Mouse (Mus musculus) testis, adult 2 months (tissue): ENCODE results near the gene Spred2.

Source experiments
- CTCF ChIP-seq: fragments of 200-500 bp; IDR thresholded peaks from 2 replicates; pipeline ENCODE4 v1.5.1; 2012; ENCODE audit warnings: low read depth, mild to moderate bottlenecking, inconsistent platforms, low read length, moderate library complexity; ENCODE audit not compliant: control insufficient read depth, insufficient read depth, insufficient replicate concordance
- POLR2A ChIP-seq: fragments of 200-500 bp; IDR thresholded peaks from 2 replicates; pipeline ENCODE4 v1.6.1; 2012; ENCODE audit warnings: low read depth, mild to moderate bottlenecking, inconsistent platforms, low read length, moderate library complexity; ENCODE audit not compliant: control insufficient read depth

GRCm38 (mm10) chr11:20064926-20065325, 140.8 kb downstream of the Spred2 start:
- TF ChIP-seq CTCF (no peak), POLR2A (no peak)
